Comparison of ENCODE assay signal across 8 mouse cellular contexts in the genomic region with DNA sequence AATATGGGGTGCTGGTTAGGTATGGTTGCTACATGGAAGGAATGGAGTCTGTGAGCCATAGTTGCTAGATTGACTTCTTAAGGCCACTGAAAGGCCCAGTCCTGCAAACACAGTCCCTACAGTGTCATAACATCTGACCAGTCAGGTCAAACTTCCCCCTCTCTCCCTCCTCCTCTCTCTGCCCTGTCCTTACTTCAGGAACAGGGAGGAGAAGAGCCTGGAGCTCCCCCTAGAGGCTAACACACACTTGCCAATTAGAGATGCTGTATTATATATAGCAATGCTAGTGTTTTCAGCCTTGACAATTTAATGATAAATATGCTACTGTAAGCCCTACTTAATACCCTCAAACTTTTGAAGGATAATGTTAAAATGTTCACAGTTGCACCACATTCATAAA.
DNase-seq lines count a peak whose midpoint lies in the region; ATAC-seq and TF ChIP-seq lines count a peak whose summit lies in the region.

No protein-coding gene starts in this region.

- TF ChIP-seq POLR2A in bone marrow macrophage, adult 2 months (IDR thresholded peaks at IDR 0.05; ENCODE audit: borderline replicate concordance, low read depth, low read length) = no peak

- 0 out of 2 replicates have a peak, but pooled peaks cover 2% of the 10 kb centered on the region for H3K4me1 ChIP-seq in bone marrow macrophage, adult 2 months (ENCODE audit: control insufficient read depth, insufficient read depth, low read length)
- H3K4me1 ChIP-seq in heart, embryonic 12.5 days (replicated peaks) = 0 out of 2 replicates have a peak, but pooled peaks cover 7% of the 10 kb centered on the region
- peaks cover 12% of the 10 kb centered on the region for H3K4me1 ChIP-seq in kidney, embryonic 15.5 days
- no peaks in the 10 kb centered on the region for H3K4me1 ChIP-seq in liver, embryonic 11.5 days (replicated peaks; ENCODE audit: control insufficient read depth, insufficient read depth, low read length)

- H3K36me3 ChIP-seq in heart, embryonic 12.5 days = no peaks in the 10 kb centered on the region
- no peaks in the 10 kb centered on the region for H3K36me3 ChIP-seq in kidney, embryonic 15.5 days
- H3K36me3 ChIP-seq in liver, embryonic 11.5 days (ENCODE audit: control insufficient read depth, insufficient read depth, low read length) = no peaks in the 10 kb centered on the region
- H3K36me3 ChIP-seq in splenic B cell, adult 2 months (ENCODE audit: control insufficient read depth, insufficient read depth, low read length, poor library complexity, severe bottlenecking) = no peaks in the 10 kb centered on the region

- H3K4me2 ChIP-seq in heart, embryonic 12.5 days = no peak overlapping the region
- H3K4me2 ChIP-seq in kidney, embryonic 15.5 days = no peak overlapping the region
- H3K4me2 ChIP-seq in liver, embryonic 11.5 days = no peak overlapping the region

- no peak overlapping the region for H3K9ac ChIP-seq in heart, embryonic 12.5 days
- no peak overlapping the region for H3K9ac ChIP-seq in kidney, embryonic 15.5 days
- no peak overlapping the region for H3K9ac ChIP-seq in liver, embryonic 11.5 days (ENCODE audit: low read depth, low read length)

- H3K9me3 ChIP-seq in heart, embryonic 12.5 days (replicated peaks) = no peaks in the 10 kb centered on the region
- no peaks in the 10 kb centered on the region for H3K9me3 ChIP-seq in kidney, embryonic 15.5 days (replicated peaks)
- H3K9me3 ChIP-seq in liver, embryonic 11.5 days (ENCODE audit: control insufficient read depth, low read length) = no peaks in the 10 kb centered on the region

- DNase-seq in liver, embryonic 11.5 days (ENCODE audit: low spot score) = no peak
- DNase-seq in naive thymus-derived CD4-positive, alpha-beta T cell, adult 2 months (ENCODE audit: low read depth) = peak; percentile 83
- DNase-seq in splenic B cell, adult 2 months (ENCODE audit: low read depth, low spot score) = peak; percentile 83

- H3K27me3 ChIP-seq in heart, embryonic 12.5 days (replicated peaks) = no peaks in the 10 kb centered on the region
- no peaks in the 10 kb centered on the region for H3K27me3 ChIP-seq in kidney, embryonic 15.5 days
- no peaks in the 10 kb centered on the region for H3K27me3 ChIP-seq in liver, embryonic 11.5 days (replicated peaks; ENCODE audit: control insufficient read depth, insufficient read depth, low read length)
- H3K27me3 ChIP-seq in splenic B cell, adult 2 months (ENCODE audit: control insufficient read depth, insufficient read depth, low read length, poor library complexity, severe bottlenecking) = no peaks in the 10 kb centered on the region

- TF ChIP-seq CTCF in bone marrow macrophage, adult 2 months (IDR thresholded peaks at IDR 0.05; ENCODE audit: low read depth, low read length) = peak; percentile 60

- peak; percentile 41 for ATAC-seq in CD4-positive, CD25-positive, alpha-beta regulatory T cell, adult 4 months
- 0 out of 2 replicates have a peak, but pooled peaks have one; percentile 30 for ATAC-seq in erythroid progenitor cell, adult 5-6 weeks (replicated peaks; ENCODE audit: low FRiP score, poor library complexity, severe bottlenecking)
- ATAC-seq in heart, embryonic 12.5 days (ENCODE audit: insufficient number of reproducible peaks, low FRiP score) = peak; percentile 33; the same call in 1 of the 2 replicates
- peak; percentile 92 for ATAC-seq in kidney, embryonic 15.5 days (replicated peaks; ENCODE audit: low FRiP score)
- peak; percentile 82 for ATAC-seq in liver, embryonic 11.5 days (replicated peaks; ENCODE audit: low FRiP score)

- no peak overlapping the region for H3K4me3 ChIP-seq in bone marrow macrophage, adult 2 months (ENCODE audit: insufficient read depth, low read length)
- no peak overlapping the region for H3K4me3 ChIP-seq in heart, embryonic 12.5 days
- no peak overlapping the region for H3K4me3 ChIP-seq in kidney, embryonic 15.5 days (replicated peaks)
- no peak overlapping the region for H3K4me3 ChIP-seq in liver, embryonic 11.5 days (ENCODE audit: low read depth, low read length)

- no peak overlapping the region for H3K27ac ChIP-seq in bone marrow macrophage, adult 2 months (ENCODE audit: insufficient read depth, low read depth, low read length)
- no peak overlapping the region for H3K27ac ChIP-seq in heart, embryonic 12.5 days (ENCODE audit: poor library complexity, severe bottlenecking)
- H3K27ac ChIP-seq in kidney, embryonic 15.5 days = no peak overlapping the region
- no peak overlapping the region for H3K27ac ChIP-seq in liver, embryonic 11.5 days (ENCODE audit: low read depth, low read length)

Comparison
In these comparisons a context has a peak if more than half of its experiments do, and no peak if none do; other contexts are left out.
1. ATAC-seq: peak in every context shown above with its lines; median percentile 92 in kidney, embryonic 15.5 days; 82 in liver, embryonic 11.5 days; 41 in CD4-positive, CD25-positive, alpha-beta regulatory T cell, adult 4 months; 33 in heart, embryonic 12.5 days; 30 in erythroid progenitor cell, adult 5-6 weeks.